Mouse (Mus musculus) embryonic fibroblast, embryonic 13.5 days (primary cell): ENCODE results near the gene Hipk4.

Experiments used
- CTCF ChIP-seq: IDR thresholded peaks from 2 replicates; pipeline ENCODE4 v1.5.1; 2011; ENCODE audit warnings: mild to moderate bottlenecking, control low read depth, low read length, moderate library complexity, borderline replicate concordance; ENCODE audit not compliant: insufficient read depth
- POLR2A ChIP-seq: IDR thresholded peaks from 2 replicates; pipeline ENCODE4 v1.6.1; 2011; ENCODE audit warnings: low read depth, mild to moderate bottlenecking, control low read depth, low read length, moderate library complexity

DNA sequence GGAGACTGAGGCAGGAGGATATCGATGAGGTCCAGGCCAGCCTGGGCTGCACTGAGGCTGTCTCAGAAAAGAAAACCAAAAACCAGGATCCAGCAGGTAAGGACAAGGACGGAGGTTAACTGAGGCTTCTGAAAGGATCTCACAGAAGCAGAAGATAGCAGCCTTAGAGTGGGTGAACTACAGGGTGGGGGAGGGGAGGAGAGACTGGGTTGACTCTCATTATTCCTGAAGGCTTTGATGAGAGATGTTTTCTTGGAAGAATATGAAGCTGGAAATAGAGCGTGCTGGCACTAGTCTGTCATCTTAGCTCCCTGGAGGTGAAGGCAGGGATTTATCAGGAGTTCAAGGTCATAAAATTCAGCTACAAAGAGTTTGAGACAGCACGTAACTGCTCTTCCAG is 20.8 kb downstream of the Hipk4 start:
- TF ChIP-seq POLR2A (no peak), CTCF (no peak)
